Mouse (Mus musculus) gastrocnemius, postnatal 25 days (tissue): ENCODE measurements around the gene Gm9195. TPM values are rescaled to one million over a fixed set of nuclear protein-coding genes. Genes with fewer than 3 reads are reported as not detected.

Source experiments
- DNase-seq: peaks from one replicate; pipeline ENCODE4 v3.0.0; 2022
- total RNA-seq, 2 experiments: library from RNA; stranded (reverse); gene quantifications; 1 replicate in 1 of 2; 2 replicates in 1 of 2; pipeline ENCODE4 v1.2.3; 2021

The Gm9195 gene
- total RNA-seq, 2 experiments from 2014 or later, result not detected

- no peak for DNase-seq
These were observed 48.7 kb downstream of the Gm9195 start for GRCm38 (mm10) chr14:72442936-72443335.

- no peak for DNase-seq
These were observed 50.7 kb downstream of the Gm9195 start for GRCm38 (mm10) chr14:72440929-72441328.

- no peak for DNase-seq
These were observed 51.2 kb downstream of the Gm9195 start for GRCm38 (mm10) chr14:72440436-72440835.

- no peak for DNase-seq
These were observed 52.7 kb downstream of the Gm9195 start for GRCm38 (mm10) chr14:72438976-72439375.

GRCm38 (mm10) chr14:72389696-72390095 is 101.9 kb downstream of the Gm9195 start:
- DNase-seq, result peak; percentile 60

GRCm38 (mm10) chr14:72389288-72389687 is 102.3 kb downstream of the Gm9195 start:
- no peak for DNase-seq

GRCm38 (mm10) chr14:72377224-72377623 is 114.4 kb downstream of the Gm9195 start:
- no peak for DNase-seq

Other genes with a start within 250 kb of the Gm9195 start
- gene Fndc3a, start 218.2 kb upstream of the Gm9195 start, total RNA-seq, result 1 to 10 TPM; 7.9 to 8.5 TPM